Mouse (Mus musculus) limb, embryonic 11.5 days (tissue): ENCODE measurements around the gene Glyr1. TPM values are rescaled to one million over a fixed set of nuclear protein-coding genes. Genes with fewer than 3 reads are reported as not detected.

Experiments
- polyA plus RNA-seq: library from polyadenylated mRNA; unstranded; fragments of >200 nt; fragmentation: Nextera tagmentation; extraction: Ambion mirVana; gene quantifications from 2 replicates; pipeline ENCODE4 v1.2.1, GENCODE M21; 2014

Glyr1 gene
- polyA plus RNA-seq, 1 experiment from 2014 or later: 122 TPM

Other genes with a start within 250 kb of the Glyr1 start
- 0.81 and 0.93 TPM in 2 replicates for gene 4930562C15Rik, start 214.4 kb downstream of the Glyr1 start, polyA plus RNA-seq
- gene Ubald1, start 169.5 kb downstream of the Glyr1 start, polyA plus RNA-seq: 32.0 and 36.4 TPM in 2 replicates
- 79.3 and 79.6 TPM in 2 replicates for gene Mgrn1, start 163.6 kb downstream of the Glyr1 start, polyA plus RNA-seq
- gene Nudt16l1, start 111.1 kb downstream of the Glyr1 start, polyA plus RNA-seq: 163 and 172 TPM in 2 replicates
- 41.0 and 41.2 TPM in 2 replicates for gene Anks3, start 85.7 kb downstream of the Glyr1 start, polyA plus RNA-seq
- not detected in 2 replicates for gene Sept12, start 52.0 kb downstream of the Glyr1 start, polyA plus RNA-seq
- gene Smim22, start 42.6 kb downstream of the Glyr1 start, polyA plus RNA-seq: 0.76 and 3.4 TPM in 2 replicates
- 67.7 and 70.8 TPM in 2 replicates for gene Rogdi, start 36.3 kb downstream of the Glyr1 start, polyA plus RNA-seq
- 25.1 and 25.9 TPM in 2 replicates for gene Ubn1, start 194 bp upstream of the Glyr1 start, polyA plus RNA-seq
- gene Ppl, start 82.6 kb upstream of the Glyr1 start, polyA plus RNA-seq: 1.6 and 1.7 TPM in 2 replicates
- gene Sec14l5, start 97.2 kb upstream of the Glyr1 start, polyA plus RNA-seq: not detected in 2 replicates
- 16.6 and 16.9 TPM in 2 replicates for gene Nagpa, start 154.1 kb upstream of the Glyr1 start, polyA plus RNA-seq
- gene AU021092, start 172.4 kb upstream of the Glyr1 start, polyA plus RNA-seq: 1.5 and 1.6 TPM in 2 replicates
- gene Alg1, start 183.8 kb upstream of the Glyr1 start, polyA plus RNA-seq: 24.7 and 26.1 TPM in 2 replicates
- 14.5 and 15.8 TPM in 2 replicates for gene Eef2kmt, start 206.1 kb upstream of the Glyr1 start, polyA plus RNA-seq